Mouse (Mus musculus): ENCODE measurements around the gene Myrf.

The Myrf gene

GRCm38 (mm10) chr19:10240654-10241305 lies at the start of gene Myrf:
TSS of gene Myrf (minus strand) at chr19:10240748.
- DNase-seq (ENCODE audit: low read depth): peak; percentile 84

- DNase-seq (ENCODE audit: low read depth): no peak
These were observed 49.1 kb upstream of the Myrf start for GRCm38 (mm10) chr19:10289609-10290150.

GRCm38 (mm10) chr19:10288125-10289040 lies 47.8 kb upstream of the Myrf start:
- no peak for DNase-seq (ENCODE audit: low read depth)

GRCm38 (mm10) chr19:10286458-10286872 lies 45.9 kb upstream of the Myrf start:
- no peak for DNase-seq (ENCODE audit: low read depth)

GRCm38 (mm10) chr19:10280771-10281540 lies 40.4 kb upstream of the Myrf start:
- no peak for DNase-seq (ENCODE audit: low read depth)

GRCm38 (mm10) chr19:10279668-10280067 lies 39.1 kb upstream of the Myrf start:
- no peak for DNase-seq (ENCODE audit: low read depth)

GRCm38 (mm10) chr19:10278669-10279324 lies 38.2 kb upstream of the Myrf start:
- DNase-seq (ENCODE audit: low read depth): no peak

- no peak for DNase-seq (ENCODE audit: low read depth)
These were observed 37.2 kb upstream of the Myrf start for GRCm38 (mm10) chr19:10277759-10278158.

GRCm38 (mm10) chr19:10277331-10277730 lies 36.8 kb upstream of the Myrf start:
- no peak for DNase-seq (ENCODE audit: low read depth)

- no peak for DNase-seq (ENCODE audit: low read depth)
These were observed 36.1 kb upstream of the Myrf start for GRCm38 (mm10) chr19:10276483-10277144.

- no peak for DNase-seq (ENCODE audit: low read depth)
These were observed 33.5 kb upstream of the Myrf start for GRCm38 (mm10) chr19:10274056-10274455.

GRCm38 (mm10) chr19:10272746-10273145 lies 32.2 kb upstream of the Myrf start:
- no peak for DNase-seq (ENCODE audit: low read depth)

- DNase-seq (ENCODE audit: low read depth): no peak
These were observed 31.0 kb upstream of the Myrf start for GRCm38 (mm10) chr19:10271592-10271991.

- no peak for DNase-seq (ENCODE audit: low read depth)
These were observed 29.8 kb upstream of the Myrf start for GRCm38 (mm10) chr19:10270356-10270755.

- no peak for DNase-seq (ENCODE audit: low read depth)
These were observed 28.3 kb upstream of the Myrf start for GRCm38 (mm10) chr19:10268851-10269250.

GRCm38 (mm10) chr19:10267953-10268352 lies 27.4 kb upstream of the Myrf start:
- no peak for DNase-seq (ENCODE audit: low read depth)

- DNase-seq (ENCODE audit: low read depth): no peak
These were observed 26.5 kb upstream of the Myrf start for GRCm38 (mm10) chr19:10267057-10267456.

GRCm38 (mm10) chr19:10266196-10266850 lies 25.8 kb upstream of the Myrf start:
- DNase-seq (ENCODE audit: low read depth): no peak

GRCm38 (mm10) chr19:10261369-10261768 lies 20.8 kb upstream of the Myrf start:
- DNase-seq (ENCODE audit: low read depth): no peak

- peak; percentile 63 for DNase-seq (ENCODE audit: low read depth)
These were observed 17.9 kb upstream of the Myrf start for GRCm38 (mm10) chr19:10258279-10259011.
